ENCODE assay signal across 11 mouse cellular contexts in genomic region chr8:127774642-127775041, GRCm38 (mm10).
A peak's percentile ranks its signal among the peaks of the same experiment; 100 is the strongest.
DNase-seq lines count a peak whose midpoint lies in the region; ATAC-seq lines count a peak whose summit lies in the region.
"Had no signal": no experiment of that assay in that cellular context is flagged by ENCODE, and none has a peak within 500 bp of the region (broad histone marks: within the 10 kb centered on the region; RNA-seq: fewer than 3 reads in every experiment).

No protein-coding gene starts in this region.

- H3K27me3 ChIP-seq in hindbrain, embryonic 15.5 days = no peaks in the 10 kb centered on the region
- peaks cover 9% of the 10 kb centered on the region; the same call in 1 of the 2 replicates for H3K27me3 ChIP-seq in hindbrain, embryonic 10.5 days (ENCODE audit: insufficient read depth, poor library complexity, severe bottlenecking)
- no peaks in the 10 kb centered on the region for H3K27me3 ChIP-seq in forebrain, embryonic 15.5 days
- H3K27me3 ChIP-seq: neural tube, embryonic 13.5 days; stomach, embryonic 15.5 days had no signal

- H3K9me3 ChIP-seq in hindbrain, embryonic 15.5 days = no peaks in the 10 kb centered on the region
- H3K9me3 ChIP-seq in hindbrain, embryonic 10.5 days = peaks cover 8% of the 10 kb centered on the region; the same call in 1 of the 2 replicates
- peaks cover 5% of the 10 kb centered on the region; the same call in 1 of the 2 replicates for H3K9me3 ChIP-seq in forebrain, embryonic 15.5 days
- H3K9me3 ChIP-seq: stomach, embryonic 15.5 days had no signal

- H3K36me3 ChIP-seq in hindbrain, embryonic 15.5 days = no peaks in the 10 kb centered on the region
- H3K36me3 ChIP-seq in hindbrain, embryonic 10.5 days = no peaks in the 10 kb centered on the region
- no peaks in the 10 kb centered on the region for H3K36me3 ChIP-seq in forebrain, embryonic 15.5 days
- H3K36me3 ChIP-seq: neural tube, embryonic 13.5 days; stomach, embryonic 15.5 days had no signal

- no peak overlapping the region for H3K9ac ChIP-seq in hindbrain, embryonic 15.5 days
- H3K9ac ChIP-seq in forebrain, embryonic 15.5 days (replicated peaks) = no peak overlapping the region
- H3K9ac ChIP-seq: neural tube, embryonic 13.5 days; stomach, embryonic 15.5 days had no signal

- peak overlapping the region; percentile 26 for H3K4me2 ChIP-seq in hindbrain, embryonic 15.5 days
- H3K4me2 ChIP-seq in forebrain, embryonic 15.5 days (replicated peaks) = peak overlapping the region; percentile 1; the same call in 1 of the 2 replicates
- H3K4me2 ChIP-seq: neural tube, embryonic 13.5 days; stomach, embryonic 15.5 days had no signal

- H3K27ac ChIP-seq in hindbrain, embryonic 15.5 days (replicated peaks) = no peak overlapping the region
- no peak overlapping the region for H3K27ac ChIP-seq in hindbrain, embryonic 10.5 days
- H3K27ac ChIP-seq in forebrain, embryonic 15.5 days (replicated peaks) = peak overlapping the region; percentile 52; the same call in 1 of the 2 replicates
- H3K27ac ChIP-seq: neural tube, embryonic 13.5 days; stomach, embryonic 15.5 days had no signal

- DNase-seq in hindbrain, embryonic 10.5 days (ENCODE audit: low spot score) = no peak
- peak; percentile 29 for DNase-seq in left cerebral cortex, adult 11 months (ENCODE audit: low spot score)
- DNase-seq in right cerebral cortex, postnatal 25 days = peak; percentile 13
- DNase-seq in ovary, postnatal 10 days (ENCODE audit: low spot score) = no peak
- no peak for DNase-seq in heart, postnatal 4 days
- DNase-seq: kidney, postnatal 4 days had no signal

- WGBS in hindbrain, embryonic 15.5 days = 46% methylated on average over 9 of the region's 9 CpGs
- WGBS in hindbrain, embryonic 10.5 days = 69% methylated on average over 9 of the region's 9 CpGs
- 43% methylated on average over 9 of the region's 9 CpGs for WGBS in forebrain, embryonic 15.5 days

- 0 out of 2 replicates have a peak, but pooled peaks have one; percentile 57 for ATAC-seq in hindbrain, embryonic 15.5 days (ENCODE audit: low FRiP score, low read depth)
- ATAC-seq in forebrain, embryonic 15.5 days (replicated peaks) = peak; percentile 71; the same call in 1 of the 2 replicates

- H3K4me1 ChIP-seq in hindbrain, embryonic 15.5 days (replicated peaks) = peaks cover 35% of the 10 kb centered on the region
- H3K4me1 ChIP-seq in hindbrain, embryonic 10.5 days (replicated peaks) = peaks cover 42% of the 10 kb centered on the region
- H3K4me1 ChIP-seq in forebrain, embryonic 15.5 days = peaks cover 36% of the 10 kb centered on the region
- H3K4me1 ChIP-seq: stomach, embryonic 15.5 days had no signal

- no peak overlapping the region for H3K4me3 ChIP-seq in hindbrain, embryonic 15.5 days
- H3K4me3 ChIP-seq in hindbrain, embryonic 10.5 days = no peak overlapping the region
- no peak overlapping the region for H3K4me3 ChIP-seq in forebrain, embryonic 15.5 days
- H3K4me3 ChIP-seq: erythroblast, embryonic 14.5 days; neural tube, embryonic 13.5 days; stomach, embryonic 15.5 days had no signal

Comparison
In these comparisons a context has a peak if more than half of its experiments do, and no peak if none do; other contexts are left out.
1. DNase-seq: peak in left cerebral cortex, adult 11 months (single experiment) and right cerebral cortex, postnatal 25 days (single experiment); none in hindbrain, embryonic 10.5 days (single experiment), ovary, postnatal 10 days (single experiment) and heart, postnatal 4 days (single experiment).